Mouse (Mus musculus) lung, adult 2 months (tissue): ENCODE results near the gene Bcap31. TPM values are rescaled to one million over a fixed set of nuclear protein-coding genes. Genes with fewer than 3 reads are reported as not detected.

Experiments
- DNase-seq: peaks from one replicate; pipeline ENCODE4 v3.0.0; 2022
- H3K4me1 ChIP-seq: fragments of 200-500 bp; 2 replicates; pipeline ENCODE4 v1.6.1; 2011; ENCODE audit warnings: low read length; ENCODE audit not compliant: control insufficient read depth, insufficient read depth
- H3K4me3 ChIP-seq: fragments of 200-500 bp; replicated peaks from 2 replicates; pipeline ENCODE3; 2011; ENCODE audit warnings: low read depth, mild to moderate bottlenecking, control low read depth, low read length; ENCODE audit errors: extremely low read depth
- CTCF ChIP-seq: fragments of 200-500 bp; IDR thresholded peaks from 2 replicates; pipeline ENCODE4 v1.5.1; 2011; ENCODE audit warnings: mild to moderate bottlenecking, low read length, control low read depth; ENCODE audit not compliant: insufficient read depth
- POLR2A ChIP-seq: fragments of 200-500 bp; IDR thresholded peaks from 2 replicates; pipeline ENCODE4 v1.6.1; 2011; ENCODE audit warnings: low read depth, mild to moderate bottlenecking, control low read depth, low read length, borderline replicate concordance; ENCODE audit errors: extremely low read depth
- WGBS: fragments of 180-500 bp; shearing (Covaris S2); methylation state at CpG from one replicate; pipeline ENCODE4 v1.1.7; 2018; 5-methylcytosine and 5-hydroxymethylcytosine counted together
- polyA plus RNA-seq: library from polyadenylated mRNA; depleted of rRNA; stranded (reverse); fragments of >200 nt; gene quantifications from 2 replicates; pipeline ENCODE4 v1.2.3, GENCODE M21; 2012; rRNA removed

The Bcap31 gene
- polyA plus RNA-seq, 1 experiment, result 71.0 TPM

GRCm38 (mm10) chrX:73639901-73640469 lies 76.0 kb downstream of the Bcap31 start:
- no peak overlapping the region for H3K4me3 ChIP-seq
- no peak for TF ChIP-seq CTCF
- TF ChIP-seq POLR2A, result no peak
- peak; percentile 7 for DNase-seq
- 28% methylated on average over 41 of the region's 41 CpGs for whole genome bisulfite sequencing
- no peaks in the 10 kb centered on the region for H3K4me1 ChIP-seq

DNA sequence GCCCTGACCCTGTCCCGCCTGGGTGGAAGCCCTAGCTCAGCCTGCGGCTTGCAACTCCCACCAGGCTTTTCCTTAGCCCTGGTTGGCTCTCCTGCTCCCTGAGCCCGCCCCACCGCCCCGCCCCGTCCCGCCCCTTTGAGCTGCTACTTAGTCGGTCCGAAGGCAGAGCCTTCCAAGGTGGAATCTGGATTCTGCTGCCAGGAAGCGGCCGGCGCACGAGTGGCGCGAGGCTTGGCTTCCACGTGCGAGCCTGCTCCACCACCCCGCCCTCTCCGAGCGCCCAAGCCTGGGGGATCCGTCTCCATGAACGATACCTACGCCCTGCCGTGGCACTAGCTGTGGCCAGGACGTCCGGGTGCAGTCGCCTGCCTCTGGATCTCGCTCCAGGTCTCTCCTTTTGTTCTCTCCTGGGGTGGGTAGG lies 76.7 kb downstream of the Bcap31 start, which contains the start of gene Dusp9:
Dusp9 (plus strand) TSS at position 165 of the 421 bp plus-strand sequence.
- Histone ChIP-seq H3K4me1 (no peaks in the 10 kb centered on the region), H3K4me3 (peak within 1 kb of the TSS; percentile 5)
- no peak for TF ChIP-seq CTCF
- TF ChIP-seq POLR2A, result no peak
- 37% methylated on average over 28 of the region's 28 CpGs for WGBS
- peak; percentile 29 for DNase-seq

- whole genome bisulfite sequencing, result 25% methylated on average over 19 of the region's 19 CpGs
- H3K4me1 ChIP-seq, result no peaks in the 10 kb centered on the region
- TF ChIP-seq POLR2A (no peak), CTCF (no peak)
- H3K4me3 ChIP-seq, result no peak overlapping the region
- no peak for DNase-seq
Observed at GRCm38 (mm10) chrX:73637415-73637814, 78.6 kb downstream of the Bcap31 start.

Other genes with a start within 250 kb of the Bcap31 start
- 656 and 780 TPM in 2 replicates for gene Bgn, start 232.6 kb downstream of the Bcap31 start, polyA plus RNA-seq
- 0.04 TPM in 1 of 2 replicates, not detected in the other for gene Atp2b3, start 213.1 kb downstream of the Bcap31 start, polyA plus RNA-seq
- gene Dusp9, start 76.8 kb downstream of the Bcap31 start, polyA plus RNA-seq, result 1.3 and 1.4 TPM in 2 replicates
- gene Pnck, start 56.1 kb downstream of the Bcap31 start, polyA plus RNA-seq, result 5.1 and 6.1 TPM in 2 replicates
- gene Slc6a8, start 43.0 kb downstream of the Bcap31 start, polyA plus RNA-seq, result 47.8 and 59.1 TPM in 2 replicates
- 49.9 and 53.6 TPM in 2 replicates for gene Abcd1, start 422 bp upstream of the Bcap31 start, polyA plus RNA-seq
- 1.3 and 1.4 TPM in 2 replicates for gene Plxnb3, start 40.9 kb upstream of the Bcap31 start, polyA plus RNA-seq
- 7.1 and 13.1 TPM in 2 replicates for gene Srpk3, start 58.2 kb upstream of the Bcap31 start, polyA plus RNA-seq
- 144 and 247 TPM in 2 replicates for gene Idh3g, start 70.7 kb upstream of the Bcap31 start, polyA plus RNA-seq
- gene Ssr4, start 70.9 kb upstream of the Bcap31 start, polyA plus RNA-seq, result 153 and 171 TPM in 2 replicates
- gene Pdzd4, start 108.8 kb upstream of the Bcap31 start, polyA plus RNA-seq, result 2.1 and 2.2 TPM in 2 replicates
- not detected in 2 replicates for gene Avpr2, start 175.9 kb upstream of the Bcap31 start, polyA plus RNA-seq
- 6.6 and 9.4 TPM in 2 replicates for gene L1cam, start 179.9 kb upstream of the Bcap31 start, polyA plus RNA-seq
- 27.8 and 39.0 TPM in 2 replicates for gene Arhgap4, start 205.7 kb upstream of the Bcap31 start, polyA plus RNA-seq
- 33.3 and 42.6 TPM in 2 replicates for gene Naa10, start 205.8 kb upstream of the Bcap31 start, polyA plus RNA-seq
- gene Renbp, start 214.7 kb upstream of the Bcap31 start, polyA plus RNA-seq, result 37.5 and 42.3 TPM in 2 replicates